Mouse (Mus musculus) neural tube, embryonic 13.5 days (tissue): ENCODE data around the gene Elof1. TPM values are rescaled to one million over a fixed set of nuclear protein-coding genes. Genes with fewer than 3 reads are reported as not detected.

Source experiments
- ATAC-seq: fragments of 200-750 bp; cut with Nextera tagmentation; 2 replicates; pipeline ENCODE4 v1.8.0; 2017; ENCODE audit warnings: low read depth, mild to moderate bottlenecking, moderate TSS enrichment, moderate library complexity
- H3K27ac ChIP-seq: fragments of 300-500 bp; sonication (generic); replicated peaks from 2 replicates; pipeline ENCODE4 v1.5.1; 2015; ENCODE audit warnings: moderate library complexity, mild to moderate bottlenecking, inconsistent platforms
- H3K27me3 ChIP-seq: fragments of 300-500 bp; sonication (generic); 2 replicates; pipeline ENCODE4 v1.6.1; 2015; ENCODE audit warnings: mild to moderate bottlenecking, inconsistent platforms
- H3K36me3 ChIP-seq: fragments of 300-500 bp; sonication (generic); 2 replicates; pipeline ENCODE4 v1.6.1; 2015; ENCODE audit warnings: mild to moderate bottlenecking, inconsistent platforms
- H3K4me1 ChIP-seq: fragments of 300-500 bp; sonication (generic); replicated peaks from 2 replicates; pipeline ENCODE4 v1.6.1; 2015; ENCODE audit warnings: inconsistent platforms
- H3K4me2 ChIP-seq: fragments of 300-500 bp; sonication (generic); 2 replicates; pipeline ENCODE4 v1.6.1; 2015; ENCODE audit warnings: inconsistent platforms, mild to moderate bottlenecking, moderate library complexity
- H3K4me3 ChIP-seq: fragments of 300-500 bp; sonication (generic); 2 replicates; pipeline ENCODE4 v1.5.1; 2015; ENCODE audit warnings: mild to moderate bottlenecking, inconsistent platforms
- H3K9ac ChIP-seq: fragments of 300-500 bp; sonication (generic); 2 replicates; pipeline ENCODE4 v1.6.1; 2015; ENCODE audit warnings: moderate library complexity, mild to moderate bottlenecking, inconsistent platforms
- H3K9me3 ChIP-seq: fragments of 300-500 bp; sonication (generic); 2 replicates; pipeline ENCODE4 v1.6.1; 2016; ENCODE audit warnings: inconsistent platforms
- WGBS: fragments of 180-500 bp; shearing (Covaris S2); methylation state at CpG from one replicate; pipeline ENCODE4 v1.1.7; 2015; 5-methylcytosine and 5-hydroxymethylcytosine counted together
- polyA plus RNA-seq: library from polyadenylated mRNA; unstranded; fragments of >200 nt; fragmentation: Nextera tagmentation; extraction: Ambion mirVana; gene quantifications from 2 replicates; pipeline ENCODE4 v1.2.1, GENCODE M21; 2015

Elof1 gene
- polyA plus RNA-seq, 1 experiment from 2014 or later, result 172 TPM

DNA sequence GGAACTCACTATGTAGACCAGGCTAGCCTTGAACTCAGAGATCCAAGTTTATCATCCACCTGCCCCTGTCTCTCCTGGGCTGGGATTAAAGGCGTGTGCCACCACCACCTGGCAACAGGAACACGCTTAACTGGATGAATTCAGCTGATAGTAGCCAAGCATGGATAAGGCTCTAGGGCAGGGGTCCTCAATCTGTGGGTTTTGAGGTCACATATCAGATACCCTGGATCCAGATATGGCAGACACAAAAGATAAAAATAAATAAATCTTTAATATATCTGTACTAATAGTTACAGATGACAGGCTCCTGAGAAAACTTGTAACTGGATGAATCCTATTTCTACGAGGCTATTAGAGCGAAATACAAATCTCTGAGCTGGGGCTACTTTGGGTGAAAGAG is 1.3 kb downstream of the Elof1 start:
- peak overlapping the region; percentile 85 for H3K4me2 ChIP-seq
- H3K27ac ChIP-seq, result peak overlapping the region; percentile 5; the same call in 1 of the 2 replicates
- peak overlapping the region; percentile 84 for H3K9ac ChIP-seq
- 92% methylated on average over 4 of the region's 4 CpGs for WGBS
- H3K9me3 ChIP-seq, result no peaks in the 10 kb centered on the region
- peaks cover 5% of the 10 kb centered on the region; the same call in 1 of the 2 replicates for H3K27me3 ChIP-seq
- peak overlapping the region; percentile 75 for H3K4me3 ChIP-seq
- peaks cover 34% of the 10 kb centered on the region for H3K36me3 ChIP-seq
- H3K4me1 ChIP-seq, result peaks cover 19% of the 10 kb centered on the region
- ATAC-seq, result no peak

DNA sequence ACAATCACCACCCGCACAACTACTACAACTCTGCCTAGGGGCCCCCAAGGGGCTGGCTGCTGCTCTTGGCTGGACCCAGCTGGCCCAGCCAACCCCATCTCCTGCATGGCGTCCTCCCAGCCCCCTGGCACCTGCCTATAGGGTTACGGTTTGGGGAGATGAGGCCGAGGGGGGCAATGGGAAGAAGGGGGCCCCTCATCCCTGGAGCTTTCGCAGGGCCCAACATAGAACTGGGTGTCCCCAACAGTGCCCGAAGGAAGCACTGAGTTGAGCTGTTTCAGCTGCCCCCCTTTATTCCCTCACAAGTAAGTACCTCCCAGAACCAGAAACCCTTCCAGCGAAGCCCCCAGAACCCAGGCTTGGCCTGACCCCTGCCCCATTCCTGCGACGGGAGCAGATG is 8.8 kb downstream of the Elof1 start:
- ATAC-seq, result no peak
- Histone ChIP-seq H3K9me3 (no peaks in the 10 kb centered on the region), H3K4me3 (no peak overlapping the region), H3K27ac (no peak overlapping the region), H3K36me3 (peaks cover 33% of the 10 kb centered on the region), H3K4me1 (no peaks in the 10 kb centered on the region), H3K27me3 (no peaks in the 10 kb centered on the region), H3K4me2 (no peak overlapping the region), H3K9ac (no peak overlapping the region)
- WGBS, result 87% methylated on average over 9 of the region's 9 CpGs

GRCm38 (mm10) chr9:22099922-22100321 is 17.1 kb downstream of the Elof1 start:
- no peak for ATAC-seq
- Histone ChIP-seq H3K36me3 (no peaks in the 10 kb centered on the region), H3K4me2 (no peak overlapping the region), H3K4me1 (peaks cover 6% of the 10 kb centered on the region), H3K27ac (no peak overlapping the region), H3K27me3 (peaks cover 48% of the 10 kb centered on the region), H3K9ac (no peak overlapping the region), H3K4me3 (no peak overlapping the region), H3K9me3 (no peaks in the 10 kb centered on the region)
- WGBS, result 3% methylated on average over 18 of the region's 18 CpGs

GRCm38 (mm10) chr9:22098993-22099696 is 17.8 kb downstream of the Elof1 start, which contains the start of gene Cnn1:
Gene Cnn1, plus strand, starts transcription at chr9:22099216.
- Histone ChIP-seq H3K9ac (0 out of 2 replicates have a peak within 1 kb of the TSS, but pooled peaks have one; percentile 2), H3K36me3 (no peaks in the 10 kb centered on the region), H3K4me3 (no peak within 1 kb of the TSS), H3K27me3 (peaks cover 52% of the 10 kb centered on the region), H3K27ac (no peak within 1 kb of the TSS), H3K4me2 (no peak within 1 kb of the TSS), H3K4me1 (peaks cover 6% of the 10 kb centered on the region), H3K9me3 (no peaks in the 10 kb centered on the region)
- ATAC-seq, result no peak
- WGBS, result 11% methylated on average over 14 of the region's 14 CpGs

- Histone ChIP-seq H3K9me3 (no peaks in the 10 kb centered on the region), H3K9ac (peak overlapping the region; percentile 70), H3K27ac (no peak overlapping the region), H3K4me3 (peak overlapping the region; percentile 36), H3K4me1 (peaks cover 6% of the 10 kb centered on the region), H3K27me3 (peaks cover 45% of the 10 kb centered on the region), H3K36me3 (no peaks in the 10 kb centered on the region), H3K4me2 (peak overlapping the region; percentile 64)
- ATAC-seq, result peak; percentile 59
- WGBS, result 2% methylated on average over 24 of the region's 24 CpGs
Observed at GRCm38 (mm10) chr9:22095854-22096307, 21.1 kb downstream of the Elof1 start.

- H3K9ac ChIP-seq, result no peak overlapping the region
- peaks cover 6% of the 10 kb centered on the region for H3K4me1 ChIP-seq
- ATAC-seq, result no peak
- no peaks in the 10 kb centered on the region for H3K36me3 ChIP-seq
- H3K4me2 ChIP-seq, result no peak overlapping the region
- WGBS, result 86% methylated on average over 6 of the region's 6 CpGs
- no peak overlapping the region for H3K27ac ChIP-seq
- no peak overlapping the region for H3K4me3 ChIP-seq
- no peaks in the 10 kb centered on the region for H3K9me3 ChIP-seq
- H3K27me3 ChIP-seq, result peaks cover 14% of the 10 kb centered on the region
Observed at GRCm38 (mm10) chr9:22092746-22093145, 24.2 kb downstream of the Elof1 start.

GRCm38 (mm10) chr9:22089986-22090385 is 27.0 kb downstream of the Elof1 start:
- H3K4me2 ChIP-seq, result no peak overlapping the region
- no peak overlapping the region for H3K9ac ChIP-seq
- H3K9me3 ChIP-seq, result no peaks in the 10 kb centered on the region
- WGBS, result 87% methylated on average over 7 of the region's 7 CpGs
- peaks cover 8% of the 10 kb centered on the region for H3K27me3 ChIP-seq
- no peak for ATAC-seq
- peaks cover 8% of the 10 kb centered on the region for H3K4me1 ChIP-seq
- no peak overlapping the region for H3K27ac ChIP-seq
- no peak overlapping the region for H3K4me3 ChIP-seq
- H3K36me3 ChIP-seq, result no peaks in the 10 kb centered on the region

- no peaks in the 10 kb centered on the region for H3K36me3 ChIP-seq
- H3K9ac ChIP-seq, result no peak overlapping the region
- no peak overlapping the region for H3K4me2 ChIP-seq
- H3K27ac ChIP-seq, result no peak overlapping the region
- H3K4me3 ChIP-seq, result no peak overlapping the region
- no peaks in the 10 kb centered on the region for H3K9me3 ChIP-seq
- H3K4me1 ChIP-seq, result peaks cover 15% of the 10 kb centered on the region
- peaks cover 5% of the 10 kb centered on the region for H3K27me3 ChIP-seq
- no peak for ATAC-seq
- over 99% methylated on average over 7 of the region's 7 CpGs for WGBS
Observed at GRCm38 (mm10) chr9:22089281-22089680, 27.7 kb downstream of the Elof1 start.

GRCm38 (mm10) chr9:22087034-22087618 is 29.8 kb downstream of the Elof1 start:
- H3K36me3 ChIP-seq, result no peaks in the 10 kb centered on the region
- no peak overlapping the region for H3K4me2 ChIP-seq
- no peak for ATAC-seq
- H3K4me3 ChIP-seq, result no peak overlapping the region
- H3K9me3 ChIP-seq, result no peaks in the 10 kb centered on the region
- no peaks in the 10 kb centered on the region for H3K27me3 ChIP-seq
- H3K4me1 ChIP-seq, result peaks cover 24% of the 10 kb centered on the region
- WGBS, result 78% methylated on average over 2 of the region's 2 CpGs
- no peak overlapping the region for H3K27ac ChIP-seq
- H3K9ac ChIP-seq, result no peak overlapping the region

- H3K4me1 ChIP-seq, result peaks cover 24% of the 10 kb centered on the region
- H3K27me3 ChIP-seq, result no peaks in the 10 kb centered on the region
- H3K4me2 ChIP-seq, result peak overlapping the region; percentile 66
- H3K4me3 ChIP-seq, result peak overlapping the region; percentile 74
- 83% methylated on average over 6 of the region's 6 CpGs for WGBS
- H3K36me3 ChIP-seq, result peaks cover 3% of the 10 kb centered on the region; the same call in 1 of the 2 replicates
- H3K9ac ChIP-seq, result peak overlapping the region; percentile 72
- H3K27ac ChIP-seq, result no peak overlapping the region
- ATAC-seq, result no peak
- H3K9me3 ChIP-seq, result no peaks in the 10 kb centered on the region
Observed at GRCm38 (mm10) chr9:22086012-22086411, 31.0 kb downstream of the Elof1 start.

DNA sequence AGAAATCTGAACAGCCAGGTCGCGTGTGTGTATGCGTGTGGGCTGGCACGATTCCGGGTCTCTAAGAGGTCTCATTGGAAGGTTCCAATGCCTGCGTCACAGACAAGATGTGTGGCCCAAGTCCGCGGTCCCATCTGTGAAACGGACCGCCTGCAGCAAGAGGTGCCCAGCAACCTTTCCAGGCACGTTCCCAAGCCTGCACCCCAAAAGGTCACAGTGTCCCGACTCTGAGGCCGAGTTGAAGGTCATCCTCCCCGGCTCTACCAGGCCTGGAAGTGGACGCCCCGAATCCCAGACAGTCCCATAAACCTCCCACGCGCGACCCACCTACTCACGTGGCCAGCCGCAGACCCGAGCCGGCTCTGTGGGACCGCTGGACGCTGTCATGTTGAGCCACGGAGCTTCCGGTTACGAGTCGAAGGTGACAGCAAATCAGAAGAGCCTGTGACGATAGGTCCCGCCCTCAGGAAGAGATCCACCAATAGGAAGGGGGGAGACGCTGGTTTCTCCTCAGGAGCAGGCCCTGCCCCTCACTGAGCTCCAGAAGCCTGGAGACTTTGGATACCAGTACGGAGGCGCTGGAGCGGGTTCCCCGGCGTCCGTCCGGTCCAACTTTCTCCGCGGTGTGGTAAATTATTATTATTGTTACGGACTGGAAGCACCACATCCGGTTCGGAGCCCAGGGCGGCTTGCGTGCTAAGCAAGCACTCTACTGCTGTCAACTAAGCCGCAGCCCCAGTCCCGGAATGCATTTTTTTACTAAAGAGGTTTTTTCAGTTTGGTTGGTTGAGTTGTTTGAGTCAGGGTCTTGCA is 31.7 kb downstream of the Elof1 start, which contains the start of gene Ecsit:
Ecsit (minus strand) TSS at position 417 of the 813 bp plus-strand sequence.
- under 1% methylated on average over 48 of the region's 48 CpGs for WGBS
- peak; percentile 99 for ATAC-seq

GRCm38 (mm10) chr9:22084667-22085021 is 32.3 kb downstream of the Elof1 start:
- WGBS, result 36% methylated on average over 4 of the region's 4 CpGs
- H3K4me1 ChIP-seq, result peaks cover 24% of the 10 kb centered on the region
- no peaks in the 10 kb centered on the region for H3K27me3 ChIP-seq
- H3K9ac ChIP-seq, result peak overlapping the region; percentile 84
- ATAC-seq, result no peak
- no peak overlapping the region; the same call in 1 of the 2 replicates for H3K27ac ChIP-seq
- peak overlapping the region; percentile 74 for H3K4me3 ChIP-seq
- no peaks in the 10 kb centered on the region for H3K9me3 ChIP-seq
- peaks cover 12% of the 10 kb centered on the region; the same call in 1 of the 2 replicates for H3K36me3 ChIP-seq
- peak overlapping the region; percentile 66 for H3K4me2 ChIP-seq

More for the DNA sequence above, 31.7 kb downstream of the Elof1 start, which contains the start of gene Ecsit:
- peaks cover 24% of the 10 kb centered on the region for H3K4me1 ChIP-seq
- peaks cover 6% of the 10 kb centered on the region; the same call in 1 of the 2 replicates for H3K36me3 ChIP-seq
- no peaks in the 10 kb centered on the region for H3K9me3 ChIP-seq
- peak within 1 kb of the TSS; percentile 72 for H3K27ac ChIP-seq
- no peaks in the 10 kb centered on the region for H3K27me3 ChIP-seq
- peak within 1 kb of the TSS; percentile 66 for H3K4me2 ChIP-seq
- H3K4me3 ChIP-seq, result peak within 1 kb of the TSS; percentile 74
- H3K9ac ChIP-seq, result peak within 1 kb of the TSS; percentile 84
